Mouse (Mus musculus) liver, postnatal 0 days (tissue): ENCODE results near the gene Zdhhc18.

ENCODE experiments used
- CTCF ChIP-seq: sonication (generic); IDR thresholded peaks from 2 replicates; pipeline ENCODE4 v1.5.1; 2016; ENCODE audit warnings: antibody characterized with exemption, low read depth
- EP300 ChIP-seq: IDR thresholded peaks from 2 replicates; pipeline ENCODE4 v1.6.1; 2016; ENCODE audit warnings: antibody characterized with exemption, low read depth, mild to moderate bottlenecking

GRCm38 (mm10) chr4:133598616-133599015, 51.3 kb downstream of the Zdhhc18 start:
- no peak for TF ChIP-seq CTCF
- TF ChIP-seq EP300, result no peak
